Mouse (Mus musculus): ENCODE measurements around the gene Scn1b. TPM values are rescaled to one million over a fixed set of nuclear protein-coding genes. Genes with fewer than 3 reads are reported as not detected.
A peak's percentile ranks its signal among the peaks of the same experiment; 100 is the strongest.

The Scn1b gene
- total and polyA plus RNA-seq, 2 experiments from 2014 or later = 26.7 to 29.8 TPM

GRCm38 (mm10) chr7:31098697-31099611 lies 27.8 kb downstream of the Scn1b start:
- H3K4me3 ChIP-seq (ENCODE audit: low read depth, low read length) = no peak overlapping the region
- no peaks in the 10 kb centered on the region for H3K36me3 ChIP-seq (ENCODE audit: insufficient read depth)
- H3K27ac ChIP-seq (ENCODE audit: low read depth, low read length) = no peak overlapping the region
- no peaks in the 10 kb centered on the region for H3K27me3 ChIP-seq (ENCODE audit: insufficient read depth, low read length)
- ATAC-seq (no peak), DNase-seq (no peak)
- 81% methylated on average over 22 of the region's 22 CpGs for WGBS
- no peaks in the 10 kb centered on the region for H3K4me1 ChIP-seq (ENCODE audit: insufficient read depth)
- H3K9me3 ChIP-seq (ENCODE audit: low read length) = no peaks in the 10 kb centered on the region
- H3K9ac ChIP-seq = no peak overlapping the region
- no peak overlapping the region for H3K4me2 ChIP-seq (ENCODE audit: low read depth)
- no peak for TF ChIP-seq CTCF (IDR thresholded peaks at IDR 0.05; ENCODE audit: low read depth)

GRCm38 (mm10) chr7:31097583-31098248 lies 29.1 kb downstream of the Scn1b start:
- peak overlapping the region; percentile 19 for H3K4me3 ChIP-seq (ENCODE audit: low read depth, low read length)
- DNase-seq (peak; percentile 91), ATAC-seq (peak; percentile 96)
- no peaks in the 10 kb centered on the region for H3K36me3 ChIP-seq (ENCODE audit: insufficient read depth)
- no peaks in the 10 kb centered on the region for H3K4me1 ChIP-seq (ENCODE audit: insufficient read depth)
- H3K9me3 ChIP-seq (ENCODE audit: low read length) = no peaks in the 10 kb centered on the region
- H3K27me3 ChIP-seq (ENCODE audit: insufficient read depth, low read length) = no peaks in the 10 kb centered on the region
- peak overlapping the region; percentile 37 for H3K4me2 ChIP-seq (ENCODE audit: low read depth)
- peak; percentile 95 for TF ChIP-seq CTCF (IDR thresholded peaks at IDR 0.05; ENCODE audit: low read depth)
- WGBS = 43% methylated on average over 20 of the region's 20 CpGs
- H3K9ac ChIP-seq = no peak overlapping the region
- H3K27ac ChIP-seq (ENCODE audit: low read depth, low read length) = no peak overlapping the region

DNA sequence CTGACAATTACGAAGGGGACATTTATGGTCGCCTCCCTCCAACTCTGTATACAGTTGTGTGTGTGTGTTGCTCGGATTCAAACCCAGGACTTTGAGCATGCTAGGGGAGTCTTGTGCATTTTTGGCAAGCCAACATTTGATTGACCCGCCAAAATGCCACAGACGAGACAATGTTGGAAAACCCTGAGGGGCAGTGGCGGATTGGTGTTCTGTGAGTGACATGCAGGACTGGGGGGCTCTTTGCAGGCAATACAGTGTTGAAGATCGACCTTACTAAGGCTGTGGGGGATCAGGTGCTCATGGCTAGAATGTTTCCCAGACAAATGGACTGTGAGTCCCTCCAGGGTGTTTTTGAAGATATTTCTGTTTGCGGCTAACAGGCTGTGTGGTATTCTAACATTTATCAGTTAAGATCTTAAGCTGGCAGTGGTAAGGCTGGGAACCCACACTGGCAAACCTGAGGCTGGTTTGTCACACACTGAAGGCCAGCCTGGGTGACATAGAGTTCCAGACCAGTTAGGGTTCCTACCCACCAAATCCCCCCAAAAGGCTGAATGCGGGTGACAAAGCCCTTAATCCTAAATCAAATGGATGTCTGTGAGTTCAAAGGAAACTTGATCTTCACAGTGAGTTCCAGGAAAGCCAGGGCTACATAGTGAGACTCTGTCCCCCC lies 29.8 kb downstream of the Scn1b start:
- WGBS = 75% methylated on average over 9 of the region's 9 CpGs
- no peak overlapping the region for H3K4me3 ChIP-seq (ENCODE audit: low read depth, low read length)
- ATAC-seq = no peak

GRCm38 (mm10) chr7:31094774-31095501 lies 31.9 kb downstream of the Scn1b start:
- no peak overlapping the region for H3K4me2 ChIP-seq (ENCODE audit: low read depth)
- no peaks in the 10 kb centered on the region for H3K4me1 ChIP-seq (ENCODE audit: insufficient read depth)
- no peaks in the 10 kb centered on the region for H3K9me3 ChIP-seq (ENCODE audit: low read length)
- peak; percentile 22; the same call in 1 of the 2 replicates for TF ChIP-seq CTCF (IDR thresholded peaks at IDR 0.05; ENCODE audit: low read depth)
- WGBS = 21% methylated on average over 12 of the region's 12 CpGs
- no peak overlapping the region for H3K9ac ChIP-seq
- no peak for ATAC-seq
- DNase-seq = no peak
- no peaks in the 10 kb centered on the region for H3K36me3 ChIP-seq (ENCODE audit: insufficient read depth)
- H3K4me3 ChIP-seq (ENCODE audit: low read depth, low read length) = no peak overlapping the region
- no peak overlapping the region for H3K27ac ChIP-seq (ENCODE audit: low read depth, low read length)
- no peaks in the 10 kb centered on the region for H3K27me3 ChIP-seq (ENCODE audit: insufficient read depth, low read length)

More for the DNA sequence above, 29.8 kb downstream of the Scn1b start:
- H3K27me3 ChIP-seq (ENCODE audit: insufficient read depth, low read length) = no peaks in the 10 kb centered on the region
- H3K27ac ChIP-seq (ENCODE audit: low read depth, low read length) = no peak overlapping the region
- no peaks in the 10 kb centered on the region for H3K4me1 ChIP-seq (ENCODE audit: insufficient read depth)
- no peaks in the 10 kb centered on the region for H3K9me3 ChIP-seq (ENCODE audit: low read length)
- H3K4me2 ChIP-seq (ENCODE audit: low read depth) = no peak overlapping the region
- H3K36me3 ChIP-seq (ENCODE audit: insufficient read depth) = no peaks in the 10 kb centered on the region
- no peak for TF ChIP-seq CTCF (IDR thresholded peaks at IDR 0.05; ENCODE audit: low read depth)
- DNase-seq = no peak
- H3K9ac ChIP-seq = no peak overlapping the region

DNA sequence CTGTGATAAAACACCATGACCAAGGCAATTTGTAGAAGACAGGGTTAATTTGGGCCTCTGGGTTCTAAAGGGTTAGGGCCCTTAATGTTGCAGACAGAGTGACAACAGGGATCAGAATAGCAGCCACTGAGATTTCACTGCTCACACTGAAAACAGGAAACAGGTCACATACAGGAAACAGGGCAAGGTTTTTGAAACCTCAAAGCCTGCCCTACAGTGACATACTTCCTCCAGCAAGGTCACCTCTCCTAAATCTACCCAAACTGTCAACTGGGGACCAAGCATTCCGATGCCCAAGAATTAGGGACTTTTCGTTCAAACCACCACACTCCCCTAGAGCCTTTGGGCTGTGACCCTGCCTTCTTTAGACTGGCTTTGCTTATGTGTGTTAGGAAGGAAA lies 37.1 kb downstream of the Scn1b start:
- ATAC-seq (no peak), DNase-seq (no peak)
- Histone ChIP-seq H3K9ac (no peak overlapping the region), H3K4me3 (ENCODE audit: low read depth, low read length) (no peak overlapping the region), H3K36me3 (ENCODE audit: insufficient read depth) (no peaks in the 10 kb centered on the region), H3K27me3 (ENCODE audit: insufficient read depth, low read length) (no peaks in the 10 kb centered on the region), H3K9me3 (ENCODE audit: low read length) (no peaks in the 10 kb centered on the region), H3K27ac (ENCODE audit: low read depth, low read length) (no peak overlapping the region), H3K4me1 (ENCODE audit: insufficient read depth) (no peaks in the 10 kb centered on the region), H3K4me2 (ENCODE audit: low read depth) (no peak overlapping the region)
- WGBS = 89% methylated on average over 2 of the region's 2 CpGs
- TF ChIP-seq CTCF (IDR thresholded peaks at IDR 0.05; ENCODE audit: low read depth) = no peak

DNA sequence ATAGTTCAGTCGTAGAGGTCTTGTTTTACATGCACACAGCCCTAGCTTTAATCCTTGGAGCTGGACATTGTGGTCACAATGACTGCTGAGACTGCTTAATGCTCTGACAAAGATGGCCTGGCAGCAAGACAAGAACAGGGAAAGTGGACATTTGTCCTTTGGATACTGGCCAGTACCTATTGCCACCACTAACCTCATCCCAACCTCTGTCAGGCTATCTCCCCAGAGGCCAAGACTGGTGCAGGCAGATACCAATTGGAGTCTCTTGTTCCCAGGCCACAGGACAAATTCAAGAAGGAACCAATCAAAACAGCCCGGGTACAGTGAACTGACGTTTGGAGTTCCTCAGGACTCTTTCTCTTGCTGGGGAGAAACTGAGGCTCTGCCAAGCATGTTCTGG lies 38.6 kb downstream of the Scn1b start:
- no peaks in the 10 kb centered on the region for H3K9me3 ChIP-seq (ENCODE audit: low read length)
- WGBS = 49% methylated on average over 3 of the region's 3 CpGs

More for the DNA sequence above, 38.6 kb downstream of the Scn1b start:
- H3K4me3 ChIP-seq (ENCODE audit: low read depth, low read length) = no peak overlapping the region
- no peak for DNase-seq
- no peaks in the 10 kb centered on the region for H3K27me3 ChIP-seq (ENCODE audit: insufficient read depth, low read length)
- no peak for ATAC-seq
- H3K4me2 ChIP-seq (ENCODE audit: low read depth) = no peak overlapping the region
- H3K4me1 ChIP-seq (ENCODE audit: insufficient read depth) = no peaks in the 10 kb centered on the region
- TF ChIP-seq CTCF (IDR thresholded peaks at IDR 0.05; ENCODE audit: low read depth) = no peak
- no peak overlapping the region for H3K9ac ChIP-seq
- no peak overlapping the region for H3K27ac ChIP-seq (ENCODE audit: low read depth, low read length)
- H3K36me3 ChIP-seq (ENCODE audit: insufficient read depth) = no peaks in the 10 kb centered on the region

All from forebrain, postnatal 0 days (tissue).